Mouse (Mus musculus) embryonic fibroblast, embryonic 13.5 days (primary cell): ENCODE data around the gene Riox2.

ENCODE experiments used
- CTCF ChIP-seq: IDR thresholded peaks from 2 replicates; pipeline ENCODE4 v1.5.1; 2011; ENCODE audit warnings: mild to moderate bottlenecking, control low read depth, low read length, moderate library complexity, borderline replicate concordance; ENCODE audit not compliant: insufficient read depth
- POLR2A ChIP-seq: IDR thresholded peaks from 2 replicates; pipeline ENCODE4 v1.6.1; 2011; ENCODE audit warnings: low read depth, mild to moderate bottlenecking, control low read depth, low read length, moderate library complexity

- TF ChIP-seq CTCF, result no peak
- TF ChIP-seq POLR2A, result no peak
These were observed 59.7 kb downstream of the Riox2 start for GRCm38 (mm10) chr16:59531243-59531642.
